Mouse (Mus musculus) c-Kit-positive CD71-positive TER-119-positive erythroid progenitor cells, embryonic 14.5 days (primary cell): ENCODE results near the gene Pelo.

ENCODE experiments used
- DNase-seq: peaks from one replicate; pipeline ENCODE4 v3.0.0-alpha.2; 2013; ENCODE audit warnings: low spot score

The Pelo gene

GRCm38 (mm10) chr13:115090069-115090976 lies at the start of gene Pelo:
Gene Pelo, minus strand, starts transcription at chr13:115090186.
- DNase-seq, result peak; percentile 86

GRCm38 (mm10) chr13:115138513-115138912 lies 48.5 kb upstream of the Pelo start:
- DNase-seq, result no peak

- no peak for DNase-seq
Observed at GRCm38 (mm10) chr13:115136761-115137160, 46.8 kb upstream of the Pelo start.

DNA sequence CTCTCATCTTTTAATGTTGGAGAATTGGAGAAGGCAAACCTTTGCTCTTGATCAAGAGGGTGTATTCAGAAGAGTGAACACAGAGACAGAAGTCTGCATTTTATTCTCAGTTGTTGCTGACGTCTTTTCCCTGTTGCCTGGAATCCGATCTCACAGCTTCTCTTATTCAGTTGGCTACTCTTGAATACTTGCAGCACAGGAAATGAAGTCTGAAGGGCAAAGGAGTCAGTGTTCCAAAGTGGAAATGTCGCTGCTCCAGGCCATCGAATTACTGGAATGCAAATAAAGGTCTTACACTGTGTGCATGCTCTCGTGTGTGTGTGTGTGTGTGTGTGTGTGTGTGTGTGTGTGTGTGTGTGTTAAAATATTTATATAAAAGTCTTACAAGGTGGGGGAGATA lies 42.4 kb upstream of the Pelo start:
- DNase-seq, result no peak

DNA sequence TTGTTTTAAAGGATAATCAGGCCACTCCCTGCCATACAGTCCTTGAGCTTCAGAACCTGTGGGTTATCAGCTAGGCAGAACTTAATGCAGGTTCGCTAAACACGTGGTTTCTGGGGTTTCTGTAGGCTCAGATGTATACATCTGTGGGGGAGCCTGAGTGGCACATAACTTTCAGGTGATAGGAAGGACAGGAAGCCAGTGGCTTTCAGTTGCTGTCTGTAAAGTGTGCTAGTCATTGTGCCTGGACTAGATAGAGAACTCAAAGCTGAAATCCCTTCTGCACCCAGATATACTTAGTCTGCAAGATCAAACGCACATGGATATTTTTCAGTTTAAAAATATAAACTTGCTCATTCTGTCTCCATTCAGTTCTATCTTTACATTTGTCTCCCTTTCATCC lies 41.4 kb upstream of the Pelo start:
- DNase-seq, result no peak

- no peak for DNase-seq
Observed at GRCm38 (mm10) chr13:115130035-115130434, 40.0 kb upstream of the Pelo start.

DNA sequence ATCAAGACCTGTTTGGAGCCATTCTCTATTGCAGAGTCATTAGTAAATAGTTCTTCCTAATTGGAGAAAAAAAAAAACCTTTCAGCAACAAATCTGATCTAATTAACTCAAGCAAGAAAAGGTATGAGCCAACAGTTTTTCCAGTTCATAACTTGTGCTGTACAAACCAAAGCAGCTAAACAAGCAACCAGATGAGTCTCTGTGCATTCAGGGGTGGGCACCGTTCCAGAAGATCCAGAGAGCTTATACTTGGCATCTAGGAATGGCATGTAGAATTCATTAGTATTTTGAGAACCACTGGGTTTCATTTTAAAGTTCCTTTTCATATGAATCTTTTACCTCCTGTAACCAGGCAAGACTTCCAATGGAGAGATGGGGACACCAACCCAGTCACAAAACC lies 37.8 kb upstream of the Pelo start:
- DNase-seq, result no peak

DNA sequence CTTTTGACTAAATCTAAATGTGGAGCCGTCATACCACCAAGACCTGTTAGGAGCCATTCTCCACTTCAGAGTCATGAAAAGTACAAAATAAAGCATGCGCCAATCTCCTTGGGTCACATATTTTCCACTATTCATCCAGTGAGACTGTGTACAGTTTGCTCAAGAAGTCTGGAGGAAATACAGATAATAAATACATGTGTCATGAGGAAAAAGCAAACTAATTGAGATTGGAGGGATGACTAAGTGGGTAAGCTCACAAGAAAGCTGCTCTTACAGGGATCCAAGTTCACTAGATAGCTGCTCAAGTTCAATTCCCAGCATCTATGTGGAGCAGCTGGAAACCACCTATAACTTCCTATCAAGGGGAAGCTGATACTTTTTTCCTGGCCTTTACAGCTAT lies 36.5 kb upstream of the Pelo start:
- DNase-seq, result no peak

GRCm38 (mm10) chr13:115125130-115125529 lies 35.1 kb upstream of the Pelo start:
- no peak for DNase-seq

- no peak for DNase-seq
Observed at GRCm38 (mm10) chr13:115124521-115124920, 34.5 kb upstream of the Pelo start.

DNA sequence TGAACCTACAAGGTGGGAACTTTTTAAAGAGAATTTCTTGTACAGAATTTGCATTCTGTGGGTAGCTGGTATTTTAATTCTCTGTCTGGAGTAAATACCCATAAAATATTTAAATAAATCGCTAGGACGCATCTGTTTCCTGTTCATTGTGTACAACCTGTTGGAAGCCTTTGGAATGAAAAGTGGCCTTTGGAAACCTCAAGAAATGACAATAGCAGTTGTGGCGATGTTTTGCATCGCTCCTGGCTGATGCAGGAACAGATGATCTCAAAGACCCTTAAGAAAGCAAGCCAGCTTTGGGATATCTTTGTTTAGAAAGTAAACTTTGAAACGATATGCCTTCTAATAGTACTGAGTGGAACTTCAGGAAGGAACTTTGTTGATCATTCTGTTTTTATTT lies 28.8 kb upstream of the Pelo start:
- no peak for DNase-seq

DNA sequence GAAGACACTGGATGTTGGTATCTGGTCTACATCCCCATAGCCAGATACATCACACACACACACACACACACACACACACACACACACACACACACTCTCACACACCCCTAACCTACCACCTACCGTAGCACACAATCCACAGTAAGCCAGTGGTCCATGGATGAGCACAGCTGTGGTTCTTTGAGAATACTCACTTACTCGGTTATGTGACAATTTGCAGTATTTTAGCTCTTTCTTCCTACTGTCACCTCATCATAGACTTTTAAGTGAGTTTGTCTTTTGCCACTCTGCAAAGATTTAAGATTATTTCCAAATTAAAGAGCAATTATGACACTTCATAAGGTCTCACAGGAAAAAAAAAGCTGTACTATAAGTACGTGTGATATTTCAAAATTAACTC lies 28.2 kb upstream of the Pelo start:
- DNase-seq, result no peak

- DNase-seq, result no peak
Observed at GRCm38 (mm10) chr13:115116930-115117621, 27.1 kb upstream of the Pelo start.

- DNase-seq, result no peak
Observed at GRCm38 (mm10) chr13:115109628-115110027, 19.6 kb upstream of the Pelo start.

DNA sequence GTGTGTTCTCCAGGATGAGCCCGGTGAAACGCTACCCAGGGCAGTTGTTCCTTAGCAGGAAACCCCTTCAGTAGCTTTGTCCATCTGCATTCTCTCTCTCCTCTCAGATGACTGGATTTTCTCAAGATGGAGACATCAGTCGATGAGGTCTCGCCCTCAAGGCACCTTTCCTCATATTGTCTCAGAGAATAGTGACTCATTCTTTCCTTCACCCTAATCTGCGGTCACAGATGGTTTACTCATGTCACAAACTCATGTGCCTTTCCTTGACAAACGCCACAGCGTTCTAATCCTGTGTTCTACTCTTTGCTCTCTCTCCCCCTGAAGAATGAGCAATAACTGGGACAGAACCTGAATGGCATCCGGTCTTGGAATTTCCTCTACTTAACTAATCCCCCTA lies 17.4 kb upstream of the Pelo start:
- DNase-seq, result no peak

- DNase-seq, result no peak
Observed at GRCm38 (mm10) chr13:115106183-115106582, 16.2 kb upstream of the Pelo start.

DNA sequence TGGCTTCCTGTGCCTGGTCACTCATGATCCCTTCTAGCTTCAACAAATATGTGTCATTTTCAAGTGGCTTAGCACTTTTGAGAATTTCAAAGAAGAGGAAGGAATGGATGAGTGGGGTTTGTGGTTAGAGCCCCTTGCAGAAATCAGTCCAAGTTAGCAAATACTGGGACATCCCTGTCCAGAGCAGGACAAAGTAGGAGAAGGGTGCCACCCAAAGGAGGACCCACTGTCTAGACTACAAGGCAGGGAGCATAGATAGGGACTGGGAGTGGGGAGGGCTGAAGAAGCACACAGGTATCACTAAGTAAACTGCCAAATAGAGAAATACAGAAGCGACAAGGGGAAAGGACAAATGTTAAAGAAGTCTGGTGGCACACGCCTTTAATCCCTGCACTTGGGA lies 12.8 kb upstream of the Pelo start:
- DNase-seq, result no peak

GRCm38 (mm10) chr13:115101355-115102191 lies 11.6 kb upstream of the Pelo start, which contains the start of the genes Gm49395 and Itga1:
Gene Gm49395, minus strand, starts transcription at chr13:115101921.
Gene Itga1, minus strand, starts transcription at chr13:115101964.
- no peak for DNase-seq

GRCm38 (mm10) chr13:115100381-115101177 lies 10.6 kb upstream of the Pelo start:
- no peak for DNase-seq

DNA sequence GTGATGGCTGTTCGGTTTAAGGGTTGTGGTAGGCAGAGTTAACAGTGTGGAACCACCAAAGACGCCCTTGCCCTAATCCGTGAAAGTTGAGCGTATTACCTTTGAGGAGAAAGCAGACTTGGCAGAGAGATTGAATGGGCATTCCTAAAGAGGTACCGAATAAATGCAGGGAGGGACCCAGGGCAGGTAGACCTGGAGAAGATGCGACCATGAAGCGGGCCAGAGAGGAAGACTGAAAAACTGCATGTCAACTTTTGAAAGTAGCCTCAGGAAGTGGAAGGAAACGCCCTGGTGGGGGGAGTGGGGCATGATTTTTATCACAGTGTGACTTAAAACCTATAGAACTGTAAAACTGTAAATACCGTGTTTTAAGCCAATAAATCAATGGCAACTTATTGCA lies 9.4 kb upstream of the Pelo start:
- no peak for DNase-seq

DNA sequence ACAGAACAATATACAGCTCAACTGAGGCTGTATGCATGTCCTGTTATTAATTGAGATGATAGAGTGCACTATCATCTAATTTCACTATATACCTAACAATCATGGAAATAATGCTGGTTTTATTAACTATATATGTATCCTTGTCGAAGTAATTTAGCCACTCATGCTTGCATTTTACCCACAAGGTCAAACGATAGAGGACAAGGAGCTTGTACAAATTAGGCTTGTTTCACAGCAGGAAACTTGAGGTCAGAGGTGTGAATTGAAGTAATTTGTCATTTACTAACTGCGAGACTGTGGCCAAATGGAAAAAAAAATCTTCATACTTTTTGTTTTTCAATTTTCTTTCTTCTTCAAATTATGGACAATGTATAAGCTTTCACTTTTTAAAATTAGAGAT lies 8.2 kb upstream of the Pelo start:
- no peak for DNase-seq

DNA sequence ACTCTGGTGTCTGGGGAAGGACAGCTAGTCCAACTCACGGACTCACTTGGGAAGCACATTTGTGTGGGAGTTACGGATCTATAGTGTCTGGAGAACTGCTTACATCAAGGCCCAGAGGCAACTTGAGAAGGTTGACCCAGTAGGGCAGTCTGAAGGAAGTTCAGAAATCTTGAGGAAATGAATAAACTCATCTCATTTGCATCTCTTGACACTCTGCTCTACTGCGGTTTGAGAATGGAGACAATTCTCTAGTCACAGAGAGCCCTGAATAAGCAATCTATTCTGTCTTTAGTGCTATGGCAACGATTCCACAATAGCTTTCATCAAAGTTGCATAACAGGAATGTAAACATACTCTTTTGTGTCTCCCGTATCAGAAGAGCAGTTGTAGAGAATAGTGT lies 7.0 kb upstream of the Pelo start:
- DNase-seq, result no peak
